Mouse (Mus musculus) hindbrain, embryonic 14.5 days (tissue): ENCODE results near the gene B2m. TPM values are rescaled to one million over a fixed set of nuclear protein-coding genes. Genes with fewer than 3 reads are reported as not detected.

Experiments
- ATAC-seq: fragments of 200-750 bp; cut with Nextera tagmentation; 2 replicates; pipeline ENCODE4 v1.8.0; 2017; ENCODE audit warnings: moderate number of reproducible peaks, mild to moderate bottlenecking, moderate TSS enrichment, moderate library complexity; ENCODE audit not compliant: low FRiP score
- DNase-seq: peaks from one replicate; pipeline ENCODE4 v3.0.0-alpha.2; 2015; ENCODE audit warnings: low spot score
- H3K27ac ChIP-seq: fragments of 300-500 bp; sonication (generic); 2 replicates; pipeline ENCODE4 v1.5.1; 2014; ENCODE audit warnings: mild to moderate bottlenecking, moderate library complexity
- H3K27me3 ChIP-seq: fragments of 300-500 bp; sonication (generic); 2 replicates; pipeline ENCODE4 v1.6.1; 2014; ENCODE audit warnings: mild to moderate bottlenecking, low read length, mixed read lengths; ENCODE audit not compliant: control insufficient read depth, insufficient read depth
- H3K36me3 ChIP-seq: fragments of 300-500 bp; sonication (generic); replicated peaks from 2 replicates; pipeline ENCODE4 v1.6.1; 2014; ENCODE audit not compliant: control insufficient read depth, insufficient read depth
- H3K4me1 ChIP-seq: fragments of 300-500 bp; sonication (generic); replicated peaks from 2 replicates; pipeline ENCODE4 v1.6.1; 2014; ENCODE audit warnings: antibody characterized with exemption, low read length, mixed read lengths; ENCODE audit not compliant: control insufficient read depth, insufficient read depth
- H3K4me2 ChIP-seq: fragments of 300-500 bp; sonication (generic); replicated peaks from 2 replicates; pipeline ENCODE4 v1.6.1; 2014; ENCODE audit warnings: mild to moderate bottlenecking, moderate library complexity
- H3K4me3 ChIP-seq: fragments of 300-500 bp; sonication (generic); replicated peaks from 2 replicates; pipeline ENCODE4 v1.5.1; 2014; ENCODE audit warnings: mild to moderate bottlenecking, low read length
- H3K9ac ChIP-seq: fragments of 300-500 bp; sonication (generic); 2 replicates; pipeline ENCODE4 v1.6.1; 2014
- H3K9me3 ChIP-seq: fragments of 300-500 bp; sonication (generic); 2 replicates; pipeline ENCODE4 v1.6.1; 2016; ENCODE audit warnings: low read length; ENCODE audit not compliant: control insufficient read depth
- WGBS: fragments of 180-500 bp; shearing (Covaris S2); extraction: QIAGEN DNeasy Blood & Tissue Kit; methylation state at CpG from one replicate; pipeline ENCODE4 v1.1.7; 2014; 5-methylcytosine and 5-hydroxymethylcytosine counted together
- polyA plus RNA-seq: library from polyadenylated mRNA; unstranded; fragments of >200 nt; fragmentation: Nextera tagmentation; extraction: Ambion mirVana; gene quantifications from 2 replicates; pipeline ENCODE4 v1.2.1, GENCODE M21; 2014

B2m gene
- polyA plus RNA-seq, 1 experiment from 2014 or later, result 135 TPM

DNA sequence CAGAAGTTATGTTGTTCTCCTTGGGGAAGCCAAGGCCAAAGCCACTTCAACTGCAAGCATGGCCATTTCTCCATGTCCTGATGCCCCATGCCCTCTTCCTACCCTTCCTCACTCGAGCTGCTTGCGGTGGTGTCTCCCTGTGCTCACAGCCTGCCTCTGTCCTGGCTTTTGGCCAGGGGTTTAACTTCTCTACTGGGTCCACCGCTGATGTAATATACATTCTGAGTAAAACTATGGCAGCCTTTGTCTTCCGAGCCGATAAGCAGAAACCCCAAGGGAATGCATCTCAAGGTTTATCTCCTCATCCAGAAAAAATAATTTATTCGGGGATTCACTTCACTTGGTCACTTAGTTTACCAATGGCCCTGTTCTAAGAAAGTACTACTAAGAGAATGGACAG lies 799 bp upstream of the B2m start:
- 0 out of 2 replicates have a peak overlapping the region, but pooled peaks have one; percentile 77 for H3K4me2 ChIP-seq

DNA sequence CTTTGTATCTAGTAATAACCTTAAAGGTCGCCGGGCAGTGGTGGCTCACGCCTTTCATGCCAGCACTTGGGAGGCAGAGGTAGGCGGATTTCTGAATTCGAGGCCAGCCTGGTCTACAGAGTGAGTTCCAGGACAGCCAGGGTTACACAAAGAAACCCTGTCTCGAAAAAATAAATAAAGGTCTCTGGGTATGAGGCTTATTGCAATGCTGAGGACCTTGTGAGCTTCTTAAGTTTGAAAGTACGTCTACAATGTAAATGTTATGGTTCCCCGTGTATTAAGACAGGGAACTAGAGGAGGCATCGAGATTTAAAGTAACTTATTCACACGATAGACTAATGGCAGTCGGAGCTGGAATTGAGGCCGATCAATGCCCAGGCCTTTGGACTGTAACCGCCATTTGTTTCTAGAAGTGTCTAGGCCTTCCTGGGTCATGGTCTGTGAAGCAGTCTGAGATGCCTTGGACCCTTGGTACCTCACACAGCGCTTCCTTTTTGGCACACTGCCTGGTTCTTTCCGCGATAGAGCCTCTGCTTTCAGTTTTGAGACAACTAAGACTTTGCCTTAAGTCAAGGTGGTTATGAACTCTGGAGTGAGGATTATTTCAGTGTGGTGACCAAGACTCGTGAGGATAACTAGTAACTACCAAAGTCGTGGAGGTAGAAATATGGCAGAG lies 894 bp downstream of the B2m start:
- Histone ChIP-seq H3K9ac (peak overlapping the region; percentile 62), H3K4me3 (peak overlapping the region; percentile 45), H3K4me2 (peak overlapping the region; percentile 77), H3K27me3 (0 out of 2 replicates have a peak, but pooled peaks cover 3% of the 10 kb centered on the region), H3K9me3 (no peaks in the 10 kb centered on the region), H3K36me3 (no peaks in the 10 kb centered on the region), H3K4me1 (no peaks in the 10 kb centered on the region), H3K27ac (no peak overlapping the region)
- DNase-seq (peak; percentile 36), ATAC-seq (no peak)
- 35% methylated on average over 18 of the region's 18 CpGs for WGBS

More for the DNA sequence above, 799 bp upstream of the B2m start:
- ATAC-seq, result no peak
- Histone ChIP-seq H3K4me3 (no peak overlapping the region), H3K27me3 (0 out of 2 replicates have a peak, but pooled peaks cover 3% of the 10 kb centered on the region), H3K4me1 (no peaks in the 10 kb centered on the region), H3K27ac (no peak overlapping the region), H3K9ac (no peak overlapping the region), H3K9me3 (no peaks in the 10 kb centered on the region), H3K36me3 (no peaks in the 10 kb centered on the region)
- 68% methylated on average over 6 of the region's 6 CpGs for WGBS
- DNase-seq, result no peak

DNA sequence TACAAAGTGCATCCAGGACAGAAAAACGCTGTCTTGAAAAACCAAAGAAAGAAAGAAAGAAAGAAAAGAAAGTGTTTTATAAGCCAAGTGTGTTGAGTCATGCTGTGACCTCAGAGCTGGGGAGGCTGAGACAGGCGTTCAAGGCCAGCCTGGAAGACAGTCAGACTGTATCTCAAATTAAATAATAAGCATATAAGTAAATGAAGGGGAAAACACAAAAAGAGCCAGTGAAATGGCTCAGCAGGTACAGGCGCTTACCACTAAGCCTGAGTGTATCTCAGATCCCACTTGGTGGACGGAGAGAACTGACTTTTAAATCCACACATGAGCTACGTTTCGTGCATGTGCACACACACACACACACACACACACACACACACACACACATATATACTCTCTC lies 1.8 kb downstream of the B2m start:
- Histone ChIP-seq H3K27ac (no peak overlapping the region), H3K9me3 (no peaks in the 10 kb centered on the region), H3K36me3 (no peaks in the 10 kb centered on the region), H3K4me1 (no peaks in the 10 kb centered on the region), H3K27me3 (0 out of 2 replicates have a peak, but pooled peaks cover 3% of the 10 kb centered on the region), H3K4me3 (no peak overlapping the region), H3K9ac (no peak overlapping the region), H3K4me2 (no peak overlapping the region)
- no peak for DNase-seq
- WGBS, result 99% methylated on average over 6 of the region's 6 CpGs
- no peak for ATAC-seq

DNA sequence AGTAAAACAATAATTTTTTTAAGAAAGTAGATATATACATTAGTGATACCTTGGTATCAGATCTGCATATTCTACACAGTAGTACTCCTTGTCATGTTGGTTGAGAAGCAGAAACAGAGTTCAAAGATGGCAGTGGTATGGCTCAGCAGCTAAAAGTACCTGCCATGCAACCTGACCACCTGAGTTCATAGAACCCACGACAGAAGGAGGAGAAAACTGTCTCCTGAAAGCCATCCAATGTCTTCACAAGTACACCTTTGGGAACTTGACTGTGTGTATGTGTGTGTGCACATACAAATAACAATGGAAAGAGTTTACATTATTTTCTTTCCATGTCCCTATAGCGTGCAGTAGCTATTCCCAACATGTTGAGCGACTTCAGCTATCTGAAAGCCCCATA lies 2.2 kb downstream of the B2m start:
- no peak for DNase-seq
- ATAC-seq, result no peak
- H3K36me3 ChIP-seq, result no peaks in the 10 kb centered on the region
- H3K9ac ChIP-seq, result no peak overlapping the region
- H3K4me2 ChIP-seq, result no peak overlapping the region
- H3K27ac ChIP-seq, result no peak overlapping the region
- H3K4me3 ChIP-seq, result no peak overlapping the region
- H3K4me1 ChIP-seq, result no peaks in the 10 kb centered on the region
- 0 out of 2 replicates have a peak, but pooled peaks cover 3% of the 10 kb centered on the region for H3K27me3 ChIP-seq
- 80% methylated on average over 3 of the region's 3 CpGs for WGBS
- no peaks in the 10 kb centered on the region for H3K9me3 ChIP-seq

DNA sequence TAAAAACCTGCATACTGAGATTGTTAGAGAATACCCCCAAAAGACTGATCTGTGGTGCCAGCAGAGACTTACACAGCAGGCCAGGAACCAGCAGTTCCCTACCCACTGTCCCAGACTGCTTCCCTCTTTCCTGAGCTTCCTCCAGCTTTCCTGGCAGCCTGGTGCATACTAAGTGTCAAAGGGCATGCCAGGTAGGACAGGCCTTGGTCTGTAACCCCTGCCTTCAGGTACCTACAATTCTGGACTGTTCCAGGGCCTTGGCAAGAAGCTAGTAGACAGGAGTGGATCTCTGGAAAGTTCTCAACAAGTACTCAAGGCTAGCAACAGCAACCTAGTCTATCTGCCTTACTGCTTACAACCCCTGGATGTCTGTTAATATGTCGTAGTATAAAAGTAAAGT lies 3.7 kb downstream of the B2m start:
- no peak overlapping the region for H3K27ac ChIP-seq
- no peak overlapping the region for H3K4me2 ChIP-seq
- H3K36me3 ChIP-seq, result no peaks in the 10 kb centered on the region
- no peaks in the 10 kb centered on the region for H3K9me3 ChIP-seq
- whole genome bisulfite sequencing, result 100% methylated on average over 1 of the region's 1 CpGs
- H3K9ac ChIP-seq, result no peak overlapping the region
- no peak for ATAC-seq
- H3K4me3 ChIP-seq, result no peak overlapping the region
- no peak for DNase-seq
- 0 out of 2 replicates have a peak, but pooled peaks cover 3% of the 10 kb centered on the region for H3K27me3 ChIP-seq
- no peaks in the 10 kb centered on the region for H3K4me1 ChIP-seq

DNA sequence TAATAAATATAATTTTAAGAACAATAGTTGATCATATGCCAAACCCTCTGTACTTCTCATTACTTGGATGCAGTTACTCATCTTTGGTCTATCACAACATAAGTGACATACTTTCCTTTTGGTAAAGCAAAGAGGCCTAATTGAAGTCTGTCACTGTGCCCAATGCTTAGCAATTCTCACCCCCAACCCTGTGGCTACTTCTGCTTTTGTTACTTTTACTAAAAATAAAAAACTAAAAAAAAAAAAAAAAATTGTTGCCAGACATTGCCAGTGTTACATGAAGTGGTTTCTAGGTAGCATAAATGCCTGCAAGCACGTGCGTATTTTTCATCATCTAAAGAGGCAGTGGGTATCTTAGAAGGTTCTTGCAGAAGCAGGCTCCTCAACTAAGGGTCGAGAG lies 5.4 kb downstream of the B2m start:
- Histone ChIP-seq H3K4me3 (no peak overlapping the region), H3K27ac (no peak overlapping the region), H3K4me1 (no peaks in the 10 kb centered on the region), H3K9ac (no peak overlapping the region), H3K9me3 (no peaks in the 10 kb centered on the region), H3K27me3 (0 out of 2 replicates have a peak, but pooled peaks cover 3% of the 10 kb centered on the region), H3K4me2 (no peak overlapping the region), H3K36me3 (no peaks in the 10 kb centered on the region)
- DNase-seq (no peak), ATAC-seq (no peak)
- 78% methylated on average over 3 of the region's 3 CpGs for WGBS

DNA sequence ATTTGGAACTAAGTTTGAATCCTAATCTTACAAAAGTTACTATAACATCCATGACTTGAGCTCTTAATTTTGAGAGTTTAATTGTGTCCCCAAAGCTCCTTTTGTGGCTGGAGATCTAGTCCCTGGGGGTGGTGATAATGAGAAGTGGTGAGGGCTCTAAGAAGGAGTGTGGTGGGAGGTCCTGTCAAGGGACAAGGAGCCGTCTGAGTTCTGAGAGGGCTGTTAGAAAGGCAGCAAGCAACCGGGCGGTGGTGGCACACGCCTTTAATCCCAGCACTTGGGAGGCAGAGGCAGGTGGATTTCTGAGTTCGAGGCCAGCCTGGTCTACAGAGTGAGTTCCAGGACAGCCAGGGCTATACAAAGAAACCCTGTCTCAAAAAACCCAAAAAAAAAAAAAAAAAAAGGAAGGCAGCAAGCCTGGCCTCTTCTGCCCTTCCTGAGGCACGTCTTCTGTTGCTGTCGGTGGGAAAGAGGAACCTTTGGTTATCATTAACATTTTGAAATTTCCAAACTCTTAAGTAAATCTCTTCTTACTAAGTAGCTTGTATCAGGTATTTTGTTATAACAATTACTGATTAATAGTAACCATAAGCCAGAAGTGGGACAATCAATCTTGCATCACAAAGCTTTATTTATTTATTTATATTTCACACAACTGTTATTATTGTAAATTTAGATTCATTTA lies 6.3 kb downstream of the B2m start:
- Histone ChIP-seq H3K4me3 (no peak overlapping the region), H3K9ac (no peak overlapping the region), H3K27ac (no peak overlapping the region), H3K4me1 (no peaks in the 10 kb centered on the region), H3K4me2 (no peak overlapping the region), H3K36me3 (no peaks in the 10 kb centered on the region), H3K9me3 (no peaks in the 10 kb centered on the region), H3K27me3 (no peaks in the 10 kb centered on the region)
- ATAC-seq, result no peak
- no peak for DNase-seq
- WGBS, result 85% methylated on average over 7 of the region's 7 CpGs

DNA sequence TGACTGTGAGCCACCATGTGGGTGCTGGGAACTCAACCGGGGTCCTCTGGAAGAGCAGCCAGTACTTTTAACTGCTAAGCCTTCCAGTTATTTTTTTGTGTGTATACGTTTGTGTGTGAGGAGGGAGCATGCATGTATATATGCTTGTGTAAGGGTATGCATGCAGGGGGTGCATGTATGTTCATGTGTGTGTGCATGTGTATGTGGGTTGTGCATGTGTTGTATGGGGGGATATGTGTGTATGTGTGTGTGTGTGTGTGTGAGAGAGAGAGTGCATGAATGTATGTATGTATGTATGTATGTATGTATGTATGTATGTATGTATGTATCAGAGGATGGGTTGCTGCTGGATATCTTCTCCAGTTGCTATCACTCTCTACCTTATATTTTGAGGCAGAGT lies 7.0 kb downstream of the B2m start:
- H3K9ac ChIP-seq, result no peak overlapping the region
- DNase-seq (no peak), ATAC-seq (no peak)
- no peak overlapping the region for H3K4me2 ChIP-seq
- WGBS, result 96% methylated on average over 2 of the region's 2 CpGs
- H3K4me3 ChIP-seq, result no peak overlapping the region
- no peaks in the 10 kb centered on the region for H3K9me3 ChIP-seq
- H3K36me3 ChIP-seq, result no peaks in the 10 kb centered on the region
- no peak overlapping the region for H3K27ac ChIP-seq
- H3K4me1 ChIP-seq, result no peaks in the 10 kb centered on the region
- no peaks in the 10 kb centered on the region for H3K27me3 ChIP-seq

DNA sequence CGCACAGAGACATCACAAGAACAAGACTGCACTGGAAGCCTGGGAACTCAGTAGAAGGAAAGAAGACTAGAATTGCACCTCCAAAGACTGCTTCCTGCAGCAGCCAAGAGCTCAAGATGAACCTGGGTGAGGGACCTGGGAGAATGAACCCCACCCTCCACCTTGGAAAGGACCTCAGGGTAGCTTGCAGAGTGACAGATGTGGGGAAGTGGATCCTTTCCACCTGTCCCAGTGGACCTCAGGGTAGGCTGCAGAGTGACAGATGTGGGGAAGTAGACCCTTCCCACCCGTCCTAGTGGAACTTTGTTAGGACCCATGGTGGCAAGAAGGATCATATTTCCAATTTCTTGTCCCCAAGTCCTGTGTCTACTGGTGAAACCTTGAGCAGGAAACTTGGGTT lies 7.8 kb downstream of the B2m start:
- no peaks in the 10 kb centered on the region for H3K27me3 ChIP-seq
- WGBS, result 75% methylated on average over 2 of the region's 2 CpGs
- DNase-seq (no peak), ATAC-seq (no peak)
- no peaks in the 10 kb centered on the region for H3K4me1 ChIP-seq
- H3K4me3 ChIP-seq, result no peak overlapping the region
- no peak overlapping the region for H3K9ac ChIP-seq
- H3K27ac ChIP-seq, result no peak overlapping the region
- no peaks in the 10 kb centered on the region for H3K9me3 ChIP-seq
- no peak overlapping the region for H3K4me2 ChIP-seq
- H3K36me3 ChIP-seq, result no peaks in the 10 kb centered on the region
